Mouse (Mus musculus) E14TG2a.4 (cell line): ENCODE measurements at regions not wholly inside any gene's neighbourhood (a gene's known extent, or its start where the extent isn't known, plus 50 kb on each side); places are given as distances from the start of the nearest gene placed in this dataset.
A peak's percentile ranks its signal among the peaks of the same experiment; 100 is the strongest.
"Not testable (repeated sequence)": the region's sequence is repeated elsewhere in the genome, so short reads cannot be mapped to it uniquely, and the experiment has no call there.

ENCODE experiments used
- H3K27me3 ChIP-seq: 2 replicates; pipeline ENCODE4 v1.6.1; 2014; ENCODE audit warnings: low read length, control low read depth; ENCODE audit not compliant: insufficient read depth
- H3K36me3 ChIP-seq: 2 replicates; pipeline ENCODE4 v1.6.1; 2014; ENCODE audit warnings: low read length, control low read depth; ENCODE audit not compliant: insufficient read depth
- H3K4me1 ChIP-seq: replicated peaks from 2 replicates; pipeline ENCODE4 v1.6.1; 2014; ENCODE audit warnings: low read depth, low read length, control low read depth
- H3K4me3 ChIP-seq: replicated peaks from 2 replicates; pipeline ENCODE4 v1.5.1; 2014; ENCODE audit warnings: mild to moderate bottlenecking, low read length
- H3K9me3 ChIP-seq: 2 replicates; pipeline ENCODE4 v1.6.1; 2014; ENCODE audit warnings: low read length, control low read depth
- CTCF ChIP-seq: conservative IDR thresholded peaks from 2 replicates; pipeline ENCODE4 v1.5.1; 2014; ENCODE audit warnings: low read length
- NANOG ChIP-seq: IDR thresholded peaks from 2 replicates; pipeline ENCODE4 v1.6.1; 2014; ENCODE audit warnings: borderline replicate concordance, low read length, mixed read lengths
- POU5F1 ChIP-seq: IDR thresholded peaks from 2 replicates; pipeline ENCODE4 v1.6.1; 2014; ENCODE audit warnings: low read length, borderline replicate concordance

- H3K36me3 ChIP-seq = no peaks in the 10 kb centered on the region
- TF ChIP-seq POU5F1 (no peak), NANOG (no peak), CTCF (no peak)
- H3K4me1 ChIP-seq = no peaks in the 10 kb centered on the region
- H3K27me3 ChIP-seq = no peaks in the 10 kb centered on the region
- H3K4me3 ChIP-seq = no peak overlapping the region
- no peaks in the 10 kb centered on the region for H3K9me3 ChIP-seq
Observed at GRCm38 (mm10) chr10:49985038-49985437, 196.5 kb upstream of the Grik2 start.

- H3K4me1 ChIP-seq = no peaks in the 10 kb centered on the region
- H3K36me3 ChIP-seq = no peaks in the 10 kb centered on the region
- no peak for TF ChIP-seq NANOG
- TF ChIP-seq CTCF = no peak
- TF ChIP-seq POU5F1 = no peak
- no peaks in the 10 kb centered on the region for H3K27me3 ChIP-seq
- H3K9me3 ChIP-seq = no peaks in the 10 kb centered on the region
- H3K4me3 ChIP-seq = no peak overlapping the region
Observed at GRCm38 (mm10) chr10:49952434-49952833, 163.9 kb upstream of the Grik2 start.

GRCm38 (mm10) chr10:49937305-49937704 is 148.7 kb upstream of the Grik2 start:
- not testable (repeated sequence) for H3K9me3 ChIP-seq, H3K4me1 ChIP-seq, H3K27me3 ChIP-seq, H3K4me3 ChIP-seq, H3K36me3 ChIP-seq

- not testable (repeated sequence) for H3K4me3 ChIP-seq, H3K4me1 ChIP-seq, H3K27me3 ChIP-seq, H3K36me3 ChIP-seq
- peaks cover 50% of the 10 kb centered on the region for H3K9me3 ChIP-seq
Observed at GRCm38 (mm10) chr10:49909206-49909605, 120.6 kb upstream of the Grik2 start.

- peaks cover 50% of the 10 kb centered on the region for H3K9me3 ChIP-seq
- not testable (repeated sequence) for H3K36me3 ChIP-seq, H3K27me3 ChIP-seq, H3K4me1 ChIP-seq, H3K4me3 ChIP-seq
- TF ChIP-seq NANOG = peak; percentile 43; the same call in 1 of the 2 replicates
- TF ChIP-seq POU5F1 = peak; percentile 46; the same call in 1 of the 2 replicates
Observed at GRCm38 (mm10) chr10:49908126-49908525, 119.6 kb upstream of the Grik2 start.

- not testable (repeated sequence) for H3K27me3 ChIP-seq, H3K36me3 ChIP-seq, H3K4me1 ChIP-seq, H3K4me3 ChIP-seq
- peaks cover 38% of the 10 kb centered on the region for H3K9me3 ChIP-seq
Observed at GRCm38 (mm10) chr10:49904626-49905025, 116.1 kb upstream of the Grik2 start.

GRCm38 (mm10) chr10:49895436-49895835 is 106.9 kb upstream of the Grik2 start:
- no peaks in the 10 kb centered on the region for H3K36me3 ChIP-seq
- H3K4me1 ChIP-seq = no peaks in the 10 kb centered on the region
- no peak overlapping the region for H3K4me3 ChIP-seq
- TF ChIP-seq NANOG = no peak
- TF ChIP-seq CTCF = no peak
- TF ChIP-seq POU5F1 = no peak
- H3K9me3 ChIP-seq = peaks cover 14% of the 10 kb centered on the region
- H3K27me3 ChIP-seq = no peaks in the 10 kb centered on the region

- no peaks in the 10 kb centered on the region for H3K9me3 ChIP-seq
- H3K36me3 ChIP-seq = no peaks in the 10 kb centered on the region
- TF ChIP-seq CTCF (no peak), NANOG (no peak), POU5F1 (no peak)
- no peak overlapping the region for H3K4me3 ChIP-seq
- no peaks in the 10 kb centered on the region for H3K27me3 ChIP-seq
- no peaks in the 10 kb centered on the region for H3K4me1 ChIP-seq
Observed at GRCm38 (mm10) chr10:49884106-49884505, 95.5 kb upstream of the Grik2 start.

- Histone ChIP-seq H3K4me3 (no peak overlapping the region), H3K27me3 (no peaks in the 10 kb centered on the region), H3K36me3 (no peaks in the 10 kb centered on the region), H3K9me3 (no peaks in the 10 kb centered on the region), H3K4me1 (no peaks in the 10 kb centered on the region)
- TF ChIP-seq CTCF (no peak), NANOG (no peak), POU5F1 (no peak)
Observed at GRCm38 (mm10) chr10:49883444-49883843, 94.9 kb upstream of the Grik2 start.

- Histone ChIP-seq H3K4me1 (no peaks in the 10 kb centered on the region), H3K36me3 (no peaks in the 10 kb centered on the region), H3K27me3 (no peaks in the 10 kb centered on the region), H3K9me3 (no peaks in the 10 kb centered on the region), H3K4me3 (no peak overlapping the region)
- TF ChIP-seq NANOG (no peak), POU5F1 (no peak), CTCF (peak; percentile 28; the same call in 1 of the 2 replicates)
Observed at GRCm38 (mm10) chr10:49863800-49864199, 75.2 kb upstream of the Grik2 start.
